Mouse (Mus musculus): Measurements from ENCODE around the gene Kdelr1.
"Not testable (repeated sequence)": the region's sequence is repeated elsewhere in the genome, so short reads cannot be mapped to it uniquely, and the experiment has no call there.

DNA sequence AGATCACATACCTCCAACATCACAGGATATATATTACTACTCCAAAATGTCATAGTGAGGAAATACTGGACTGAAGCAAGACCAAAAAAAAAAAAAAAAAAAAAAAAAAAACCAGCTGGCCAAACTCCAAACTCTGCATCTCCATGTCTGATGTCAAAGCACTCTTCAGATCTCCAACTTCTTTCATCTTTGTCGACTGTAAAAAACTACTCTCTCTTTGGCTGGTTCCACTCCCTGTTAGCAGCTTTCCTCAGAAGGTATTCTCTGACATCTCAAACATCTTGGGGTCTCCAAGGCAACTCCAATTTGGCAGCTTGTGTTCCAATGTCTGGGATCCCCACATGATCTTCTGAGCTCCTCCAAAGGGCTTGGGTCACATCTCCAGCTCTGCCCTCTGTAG lies 5.7 kb downstream of the Kdelr1 start, which contains the start of gene Grin2d:
- not testable (repeated sequence) for TF ChIP-seq CTCF (IDR thresholded peaks at IDR 0.05; ENCODE audit: insufficient read depth, low read length); POLR2A (IDR thresholded peaks at IDR 0.05; ENCODE audit: borderline replicate concordance, extremely low read depth, low read depth, low read length)
